Mouse (Mus musculus) G1E (cell line): ENCODE measurements at regions not wholly inside any gene's neighbourhood (a gene's known extent, or its start where the extent isn't known, plus 50 kb on each side); places are given as distances from the start of the nearest gene placed in this dataset.

ENCODE experiments used
- CTCF ChIP-seq: IDR thresholded peaks from 2 replicates; pipeline ENCODE4 v1.5.1; 2012; ENCODE audit warnings: low read depth, low read length, inconsistent platforms, mixed read lengths
- GATA1 ChIP-seq: IDR thresholded peaks from 2 replicates; pipeline ENCODE4 v1.6.1; 2012; ENCODE audit warnings: borderline replicate concordance, low read length, inconsistent platforms, mixed read lengths
- POLR2AphosphoS5 ChIP-seq: IDR thresholded peaks from 2 replicates; pipeline ENCODE4 v1.6.1; 2012; ENCODE audit warnings: low read depth, low read length, inconsistent platforms; ENCODE audit not compliant: insufficient replicate concordance
- TAL1 ChIP-seq: conservative IDR thresholded peaks from 2 replicates; pipeline ENCODE4 v1.6.1; 2012; ENCODE audit warnings: low read depth, low read length, inconsistent platforms, mixed read lengths

DNA sequence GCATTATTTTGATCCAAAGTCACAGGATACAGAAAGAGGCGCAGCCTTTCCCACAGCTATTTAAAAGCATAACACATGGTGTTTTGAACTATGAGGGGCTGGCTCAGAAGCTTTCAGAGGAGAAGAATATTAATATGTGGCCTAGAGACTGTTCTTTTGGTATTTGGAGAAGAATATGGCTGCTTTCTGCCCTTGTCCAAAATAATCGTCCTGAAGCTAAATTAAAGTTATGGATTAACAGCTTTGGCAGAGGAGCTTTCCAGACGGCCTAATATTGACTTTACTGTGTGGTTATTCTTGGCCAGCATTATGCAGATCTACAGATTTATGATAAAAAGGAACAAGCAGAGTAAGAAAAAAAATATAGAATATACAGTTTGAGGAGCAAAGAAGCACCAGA lies 222.4 kb upstream of the Tmprss15 start:
- TF ChIP-seq CTCF (no peak), POLR2AphosphoS5 (no peak), GATA1 (no peak), TAL1 (no peak)
